ENCODE assay signal across 9 mouse cellular contexts in genomic region chr5:111408470-111409105, GRCm38 (mm10). TPM values are rescaled to one million over a fixed set of nuclear protein-coding genes. Genes with fewer than 3 reads are reported as not detected.
DNase-seq lines count a peak whose midpoint lies in the region; ATAC-seq and TF ChIP-seq lines count a peak whose summit lies in the region.
"Had no signal": no experiment of that assay in that cellular context is flagged by ENCODE, and none has a peak within 500 bp of the region (broad histone marks: within the 10 kb centered on the region; RNA-seq: fewer than 3 reads in every experiment).

No protein-coding gene starts in this region.

- intact Hi-C loops in heart, adult 2 months (cut with DNase I), result loop anchor here (1.0 kb wide), 1 partner anchor 746 kb away; no protein-coding TSS in a partner anchor

- H3K27me3 ChIP-seq in heart, adult 2 months (ENCODE audit: control insufficient read depth, insufficient read depth, low read length), result no peaks in the 10 kb centered on the region
- H3K27me3 ChIP-seq in limb, embryonic 14.5 days (ENCODE audit: control insufficient read depth, insufficient read depth, low read length), result 0 out of 2 replicates have a peak, but pooled peaks cover 13% of the 10 kb centered on the region
- H3K27me3 ChIP-seq in neural tube, embryonic 12.5 days (replicated peaks), result 0 out of 2 replicates have a peak, but pooled peaks cover 10% of the 10 kb centered on the region

- no peaks in the 10 kb centered on the region for H3K9me3 ChIP-seq in limb, embryonic 14.5 days (ENCODE audit: control insufficient read depth, low read length)
- H3K9me3 ChIP-seq in neural tube, embryonic 12.5 days, result no peaks in the 10 kb centered on the region
- H3K9me3 ChIP-seq: megakaryocyte, embryonic 14.5 days had no signal

- H3K4me3 ChIP-seq in heart, adult 2 months, result no peak overlapping the region
- H3K4me3 ChIP-seq in limb, embryonic 14.5 days (replicated peaks; ENCODE audit: low read length), result 0 out of 2 replicates have a peak overlapping the region, but pooled peaks have one; percentile 8
- no peak overlapping the region for H3K4me3 ChIP-seq in neural tube, embryonic 12.5 days
- H3K4me3 ChIP-seq: megakaryocyte, embryonic 14.5 days had no signal

- H3K9ac ChIP-seq in heart, adult 2 months (ENCODE audit: low read depth, low read length), result no peak overlapping the region
- no peak overlapping the region; the same call in 1 of the 2 replicates for H3K9ac ChIP-seq in limb, embryonic 14.5 days (ENCODE audit: low read depth, low read length, severe bottlenecking)
- peak overlapping the region; percentile 13; the same call in 1 of the 2 replicates for H3K9ac ChIP-seq in neural tube, embryonic 12.5 days

- TF ChIP-seq CTCF in heart, adult 2 months (IDR thresholded peaks at IDR 0.05), result no peak

- TF ChIP-seq POLR2A in heart, adult 2 months (IDR thresholded peaks at IDR 0.05; ENCODE audit: insufficient read depth, low read depth, low read length), result no peak
- no peak for TF ChIP-seq POLR2A in limb, embryonic 14.5 days (IDR thresholded peaks at IDR 0.05; ENCODE audit: borderline replicate concordance, extremely low read depth, insufficient read depth, insufficient read length)

- TF ChIP-seq EP300 in heart, adult 2 months (IDR thresholded peaks at IDR 0.05; ENCODE audit: insufficient read depth, low read depth, low read length), result no peak

- H3K27ac ChIP-seq in heart, adult 2 months, result no peak overlapping the region; the same call in 1 of the 2 replicates
- H3K27ac ChIP-seq in limb, embryonic 14.5 days (replicated peaks; ENCODE audit: low read depth, low read length), result peak overlapping the region; percentile 83
- peak overlapping the region; percentile 38; the same call in 1 of the 2 replicates for H3K27ac ChIP-seq in neural tube, embryonic 12.5 days

- H3K79me2 ChIP-seq in heart, adult 2 months (replicated peaks; ENCODE audit: control insufficient read depth, insufficient read depth, low read length), result no peaks in the 10 kb centered on the region

- peaks cover 2% of the 10 kb centered on the region for H3K4me1 ChIP-seq in heart, adult 2 months (ENCODE audit: control insufficient read depth, insufficient read depth, low read length)
- H3K4me1 ChIP-seq in limb, embryonic 14.5 days (ENCODE audit: control insufficient read depth, insufficient read depth, low read length), result peaks cover 28% of the 10 kb centered on the region
- H3K4me1 ChIP-seq in neural tube, embryonic 12.5 days, result peaks cover 13% of the 10 kb centered on the region
- H3K4me1 ChIP-seq: megakaryocyte, embryonic 14.5 days had no signal

- no peak for DNase-seq in frontal cortex, adult 2 months (ENCODE audit: extremely low spot score in 1 of 2, low spot score in 1 of 2)
- DNase-seq in heart, adult 2 months, result peak; percentile 60 to 70
- peak; percentile 87 for DNase-seq in limb, embryonic 14.5 days (ENCODE audit: low spot score)
- no peak for DNase-seq in cerebellum, adult 9-10 months
- DNase-seq in adrenal gland, adult 18-20 months (ENCODE audit: low spot score in 2 of 2), result no peak
- DNase-seq in spleen, adult 12 weeks (ENCODE audit: low spot score), result no peak

- ATAC-seq in frontal cortex, adult (ENCODE audit: low TSS enrichment), result peak; percentile 31; the same call in 1 of the 2 replicates
- ATAC-seq in limb, embryonic 14.5 days (ENCODE audit: low FRiP score, low read depth), result peak; percentile 86
- peak; percentile 48; the same call in 1 of the 2 replicates for ATAC-seq in neural tube, embryonic 12.5 days (ENCODE audit: low FRiP score, low read depth)

- H3K36me3 ChIP-seq in heart, adult 2 months (ENCODE audit: control insufficient read depth, insufficient read depth, low read length), result no peaks in the 10 kb centered on the region
- H3K36me3 ChIP-seq in limb, embryonic 14.5 days (ENCODE audit: control insufficient read depth, insufficient read depth, low read length), result no peaks in the 10 kb centered on the region
- no peaks in the 10 kb centered on the region for H3K36me3 ChIP-seq in neural tube, embryonic 12.5 days

- H3K4me2 ChIP-seq in limb, embryonic 14.5 days (replicated peaks; ENCODE audit: low read depth, low read length, severe bottlenecking), result peak overlapping the region; percentile 33
- H3K4me2 ChIP-seq in neural tube, embryonic 12.5 days (replicated peaks), result peak overlapping the region; percentile 36

- 43% methylated on average over 14 of the region's 14 CpGs for WGBS in heart, adult 2 months
- WGBS in limb, embryonic 14.5 days, result 4% methylated on average over 14 of the region's 14 CpGs
- 11% methylated on average over 14 of the region's 14 CpGs for WGBS in neural tube, embryonic 12.5 days

RNA-seq across cellular contexts. Expression of gene Mn1, which starts 8.6 kb away (rescaled TPM):
- polyA plus RNA-seq in frontal cortex, adult 2 months (2012; rRNA removed), result 11.9 and 12.7 TPM in 2 replicates
- 10 to 100 TPM; 18.7 to 23.9 TPM for total RNA-seq in heart, adult 2 months (2021)
- polyA plus RNA-seq in heart, adult 2 months (2012; rRNA removed), result 4.8 and 5.5 TPM in 2 replicates
- polyA plus RNA-seq in limb, embryonic 14.5 days (2012; rRNA removed), result 11.4 and 16.0 TPM in 2 replicates
- polyA plus RNA-seq in limb, embryonic 14.5 days (2014; fragmentation: Nextera tagmentation; extraction: Ambion mirVana), result 18.2 and 21.0 TPM in 2 replicates
- polyA plus RNA-seq in neural tube, embryonic 12.5 days (2016; fragmentation: Nextera tagmentation; extraction: Ambion mirVana), result 25.8 and 29.9 TPM in 2 replicates
- total RNA-seq in adrenal gland, adult 18-20 months (2021), result 1 to 10 TPM; 3.9 to 4.9 TPM

Comparison
In these comparisons a context has a peak if more than half of its experiments do, and no peak if none do; other contexts are left out.
1. ATAC-seq: peak in every context shown above with its lines; median percentile 86 in limb, embryonic 14.5 days; 48 in neural tube, embryonic 12.5 days; 31 in frontal cortex, adult.
2. DNase-seq: peak in heart, adult 2 months (2 of 2) and limb, embryonic 14.5 days (single experiment); none in frontal cortex, adult 2 months (0 of 2), cerebellum, adult 9-10 months (single experiment), adrenal gland, adult 18-20 months (0 of 2) and spleen, adult 12 weeks (single experiment).